Mouse (Mus musculus) telencephalon, adult 2 months (tissue): ENCODE results near the gene Pacs1.
A peak's percentile ranks its signal among the peaks of the same experiment; 100 is the strongest.
"Not testable (repeated sequence)": the region's sequence is repeated elsewhere in the genome, so short reads cannot be mapped to it uniquely, and the experiment has no call there.

Experiments
- DNase-seq: peaks from one replicate; pipeline ENCODE4 v3.0.0-alpha.2; 2011; ENCODE audit warnings: low read depth, low spot score

The Pacs1 gene

GRCm38 (mm10) chr19:5151741-5152140, 121.2 kb downstream of the Pacs1 start:
- no peak for DNase-seq

DNA sequence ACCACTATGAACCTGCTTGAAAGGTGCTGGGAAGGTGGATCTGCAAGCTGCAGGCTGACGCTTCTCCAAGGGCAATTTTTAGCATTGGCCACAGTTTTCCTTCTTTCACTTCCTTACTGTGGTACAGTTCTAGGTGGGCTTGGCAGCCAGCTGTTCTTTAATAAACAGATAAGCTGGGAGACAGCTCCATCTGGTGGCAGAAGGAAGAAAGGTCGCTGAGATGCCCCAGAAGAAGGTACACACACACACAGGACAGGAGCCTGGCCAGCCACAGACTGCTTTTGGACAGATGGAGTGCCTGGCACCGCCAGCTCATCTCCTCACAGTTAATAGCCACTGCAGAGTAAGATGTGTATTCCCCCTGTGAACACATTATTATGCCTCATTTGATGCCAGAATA, 121.6 kb downstream of the Pacs1 start:
- peak; percentile 49 for DNase-seq

DNA sequence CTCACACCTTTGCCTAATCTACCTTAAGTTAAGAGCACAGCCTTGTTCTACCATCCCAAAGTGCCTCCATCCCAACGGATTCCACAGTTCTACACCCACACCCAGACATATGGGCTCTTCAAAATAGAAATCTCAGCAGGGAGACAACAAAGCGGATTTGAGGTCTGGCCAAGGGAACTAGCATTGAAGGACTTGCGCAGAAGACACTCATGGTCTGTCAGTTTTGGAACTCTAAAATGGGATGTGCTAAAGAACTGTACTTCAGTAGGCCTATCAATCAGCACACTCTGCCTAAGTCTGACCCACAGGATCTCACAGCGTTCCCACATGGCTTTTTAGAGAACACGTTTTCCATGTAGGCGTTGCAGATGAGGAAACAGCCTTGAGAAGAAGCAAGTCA, 122.6 kb downstream of the Pacs1 start:
- DNase-seq: peak; percentile 96

- not testable (repeated sequence) for DNase-seq
These were observed 123.9 kb downstream of the Pacs1 start for GRCm38 (mm10) chr19:5149041-5149440.

- DNase-seq: no peak
These were observed 133.3 kb downstream of the Pacs1 start for GRCm38 (mm10) chr19:5139640-5140039.

DNA sequence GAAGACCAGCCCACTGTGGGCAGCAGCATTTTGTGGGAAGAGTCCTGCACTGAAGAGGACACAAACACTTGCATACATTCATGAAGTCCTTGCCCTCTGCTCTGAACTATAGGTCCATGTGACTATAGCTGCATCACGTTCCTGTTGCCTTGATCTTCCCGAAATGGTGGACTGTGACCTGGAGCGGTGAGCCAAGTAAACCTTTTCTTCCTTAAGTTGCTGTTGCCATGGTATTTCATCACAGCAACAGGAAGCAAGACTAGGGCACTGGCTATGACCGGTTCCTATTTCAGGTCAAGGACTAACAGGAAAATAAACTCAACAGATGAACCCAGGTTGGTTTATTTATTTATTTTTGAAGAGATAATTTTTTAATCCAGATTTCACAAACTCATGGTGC, 141.7 kb downstream of the Pacs1 start:
- DNase-seq: no peak

GRCm38 (mm10) chr19:5129770-5130169, 143.1 kb downstream of the Pacs1 start:
- no peak for DNase-seq

- DNase-seq: no peak
These were observed 148.8 kb downstream of the Pacs1 start for GRCm38 (mm10) chr19:5124055-5124614.

GRCm38 (mm10) chr19:5123241-5123640, 149.7 kb downstream of the Pacs1 start:
- no peak for DNase-seq

DNA sequence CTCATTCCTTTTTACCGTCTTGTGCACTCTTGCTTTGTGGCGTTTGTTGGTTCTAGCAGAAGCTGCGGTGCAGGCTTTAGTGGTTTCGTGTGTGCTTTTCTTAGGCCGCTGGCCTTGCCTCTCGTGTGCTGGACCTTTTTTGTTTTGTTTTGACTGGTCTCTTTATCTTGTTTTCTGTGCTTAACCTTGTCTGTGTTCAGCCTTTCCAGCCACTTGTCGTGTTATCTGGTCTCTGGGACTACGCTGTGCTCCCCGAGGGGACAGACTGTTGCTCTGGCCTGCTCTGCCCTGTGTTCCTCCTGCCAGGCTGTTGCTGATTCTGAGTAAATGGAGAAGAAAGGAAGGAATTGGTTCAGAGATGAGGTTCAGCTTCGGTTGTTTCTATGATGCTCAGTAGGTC, 150.4 kb downstream of the Pacs1 start:
- DNase-seq: no peak

DNA sequence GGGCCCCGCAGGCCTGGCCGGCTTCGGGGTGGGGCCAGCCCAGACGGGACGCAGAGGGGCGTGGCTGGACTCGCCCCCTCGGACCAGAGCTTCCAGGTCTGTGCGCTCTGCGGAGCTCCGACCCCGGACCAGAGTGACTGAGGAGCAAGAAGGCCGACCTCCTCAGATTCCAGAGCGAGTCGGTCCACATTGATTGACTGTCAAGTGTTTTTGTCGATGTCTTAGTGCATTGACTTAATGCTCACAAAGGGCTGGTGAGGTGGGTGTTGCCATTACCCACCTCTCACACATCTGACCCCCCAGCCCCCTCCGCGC, 154.6 kb downstream of the Pacs1 start, which contains the start of gene Klc2:
Gene Klc2, minus strand, starts transcription at position 177 of the 315 bp plus-strand sequence.
- no peak for DNase-seq

GRCm38 (mm10) chr19:5117494-5118383, 155.2 kb downstream of the Pacs1 start:
- DNase-seq: peak; percentile 70

DNA sequence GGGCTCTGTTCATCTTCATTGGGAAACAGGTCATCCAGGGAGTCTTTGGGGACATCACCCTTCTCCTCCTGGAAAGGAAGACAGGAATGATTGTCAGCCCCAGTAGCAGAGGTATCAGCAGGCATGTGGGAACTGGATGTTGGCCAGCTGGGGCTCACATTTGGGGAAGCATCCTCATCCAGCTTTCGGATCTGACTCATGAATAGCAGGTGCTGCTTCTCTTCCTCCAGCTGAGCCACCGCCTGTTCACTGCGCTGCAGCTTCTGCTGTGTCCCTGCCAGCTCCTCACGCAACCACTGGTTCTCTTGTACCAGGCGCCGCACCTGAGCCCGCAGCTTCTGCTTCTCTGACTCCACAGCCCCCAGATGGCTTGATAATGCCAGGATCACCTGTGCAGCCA, 159.1 kb downstream of the Pacs1 start:
- DNase-seq: no peak

GRCm38 (mm10) chr19:5109659-5110453, 163.1 kb downstream of the Pacs1 start:
- no peak for DNase-seq

DNA sequence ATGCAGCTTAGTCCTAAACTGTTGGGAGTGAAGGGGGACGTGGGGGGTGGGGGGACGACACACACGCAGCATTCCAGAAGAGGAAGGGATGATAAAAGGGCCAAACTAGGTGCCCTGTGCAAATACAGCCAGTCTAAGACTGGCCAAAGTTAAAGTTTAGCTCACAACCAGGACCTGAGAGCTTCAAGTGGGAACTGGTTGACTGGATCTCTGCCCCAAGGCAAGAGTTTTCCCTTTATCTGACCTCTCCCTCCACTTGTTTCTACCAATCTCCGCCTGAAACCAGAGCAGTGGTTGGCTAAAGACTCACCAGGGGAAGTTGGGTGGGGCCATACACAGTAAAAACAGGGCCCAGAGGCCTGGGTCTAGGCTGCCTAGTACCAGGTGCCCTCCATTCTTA, 164.2 kb downstream of the Pacs1 start:
- DNase-seq: no peak

DNA sequence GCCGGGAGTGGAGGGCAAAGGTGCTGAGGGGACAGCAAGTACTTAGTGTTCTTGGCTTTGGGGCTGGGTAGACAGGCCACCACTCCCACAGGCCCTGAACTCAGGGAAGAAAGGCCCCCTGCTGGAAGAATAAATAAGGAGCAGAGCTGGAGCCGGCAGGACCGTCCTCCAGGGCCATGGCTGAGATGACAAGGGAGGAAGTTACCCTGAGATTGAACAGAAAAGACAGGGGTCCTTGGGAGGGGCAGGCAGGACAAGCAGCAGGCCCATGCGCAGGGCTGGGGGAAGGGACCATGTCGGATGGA, 164.7 kb downstream of the Pacs1 start:
- DNase-seq: no peak

DNA sequence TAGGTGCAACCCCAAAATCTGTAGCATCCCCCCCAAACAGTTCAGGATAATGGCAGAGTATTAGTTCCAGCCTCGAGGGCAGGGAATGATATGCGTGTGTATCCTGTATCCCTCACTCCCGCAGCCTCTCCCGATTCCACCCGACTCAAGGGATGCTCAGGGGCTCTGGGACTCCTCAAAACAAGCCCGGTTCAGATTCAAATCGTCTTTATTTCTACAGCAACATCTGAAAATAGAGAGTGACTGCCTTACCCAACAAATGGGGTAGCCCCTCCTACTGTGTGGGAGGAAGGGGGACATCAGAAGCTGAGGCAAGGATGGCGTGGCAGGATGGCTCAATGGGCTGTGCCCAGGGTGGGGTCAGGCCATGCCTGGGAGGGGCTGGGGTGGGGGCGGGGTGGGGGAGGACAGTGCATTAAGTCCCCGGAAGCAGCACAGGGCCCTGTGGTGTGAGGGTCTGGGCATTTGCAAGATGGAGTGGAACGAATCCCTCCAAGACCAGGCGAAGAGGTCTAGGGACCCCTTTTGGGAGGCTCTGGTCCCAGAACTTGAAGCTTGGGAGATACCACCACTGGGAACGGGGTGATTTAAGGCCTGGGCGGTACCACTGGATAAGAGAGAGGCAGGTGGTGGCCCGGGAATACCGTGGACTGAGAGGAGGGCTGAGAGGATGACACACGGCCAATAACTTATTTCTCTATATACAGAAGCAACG, 165.2 kb downstream of the Pacs1 start:
- DNase-seq: no peak

GRCm38 (mm10) chr19:5106731-5107191, 166.2 kb downstream of the Pacs1 start, which contains the start of gene Rab1b:
Rab1b (minus strand) TSS chr19:5107072.
- peak; percentile 96 for DNase-seq

DNA sequence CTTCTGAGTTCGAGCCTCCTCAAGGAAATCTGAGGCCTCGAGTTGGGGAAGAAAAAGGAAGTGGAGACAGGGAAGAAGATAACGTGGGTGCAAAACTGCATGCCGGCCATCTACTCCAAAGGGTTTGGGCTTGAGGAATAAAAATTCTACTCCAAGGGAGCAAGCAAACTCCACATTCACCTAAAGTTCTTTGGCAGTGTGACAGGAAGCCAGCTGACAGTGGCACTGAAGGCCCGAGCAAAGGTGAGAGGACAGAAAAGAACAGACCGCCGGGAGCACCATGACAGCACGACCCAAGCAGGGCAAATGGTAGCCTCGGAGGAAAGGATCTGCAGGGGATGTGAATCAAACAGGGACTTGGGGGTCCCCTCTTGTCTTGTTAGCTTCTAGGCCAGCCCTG, 166.8 kb downstream of the Pacs1 start:
- no peak for DNase-seq

- no peak for DNase-seq
These were observed 174.4 kb downstream of the Pacs1 start, which contains the start of gene Cnih2 for GRCm38 (mm10) chr19:5098363-5099143. Cnih2 (minus strand) TSS chr19:5098521.
